Mouse (Mus musculus) liver, embryonic 14.5 days (tissue): ENCODE data around the gene Zrsr1. TPM values are rescaled to one million over a fixed set of nuclear protein-coding genes. Genes with fewer than 3 reads are reported as not detected.

Source experiments
- ATAC-seq: fragments of 200-750 bp; cut with Nextera tagmentation; 2 replicates; pipeline ENCODE4 v1.8.0; 2017; ENCODE audit warnings: moderate number of reproducible peaks, mild to moderate bottlenecking, moderate library complexity; ENCODE audit not compliant: insufficient read depth
- DNase-seq, 3 experiments: peaks; one replicate each; pipeline ENCODE4 v3.0.0-alpha.2; 2012 to 2013; ENCODE audit warnings: low read depth in 3 of 3, low spot score in 3 of 3
- H3K27ac ChIP-seq: fragments of 300-500 bp; sonication (generic); 2 replicates; pipeline ENCODE4 v1.5.1; 2014; ENCODE audit warnings: moderate library complexity, mild to moderate bottlenecking, control low read depth, inconsistent platforms
- H3K27me3 ChIP-seq: fragments of 300-500 bp; sonication (generic); 2 replicates; pipeline ENCODE4 v1.6.1; 2014; ENCODE audit warnings: mild to moderate bottlenecking, low read length, moderate library complexity; ENCODE audit not compliant: control insufficient read depth, insufficient read depth
- H3K36me3 ChIP-seq: fragments of 300-500 bp; sonication (generic); replicated peaks from 2 replicates; pipeline ENCODE4 v1.6.1; 2014; ENCODE audit warnings: low read depth; ENCODE audit not compliant: control insufficient read depth, insufficient read depth
- H3K4me1 ChIP-seq, 2 experiments: fragments of 200-500 bp in 1 of 2; fragments of 300-500 bp in 1 of 2; sonication (generic) in 1 of 2; replicated peaks; 2 replicates each; pipeline ENCODE4 v1.6.1; 2012 to 2014; ENCODE audit warnings: antibody characterized with exemption in 1 of 2, inconsistent platforms in 1 of 2, low read length in 1 of 2; ENCODE audit not compliant: control insufficient read depth in 2 of 2, insufficient read depth in 2 of 2
- H3K4me2 ChIP-seq: fragments of 300-500 bp; sonication (generic); 2 replicates; pipeline ENCODE4 v1.6.1; 2014; ENCODE audit warnings: low read depth, mild to moderate bottlenecking, control low read depth, moderate library complexity
- H3K4me3 ChIP-seq, 2 experiments: fragments of 200-500 bp in 1 of 2; fragments of 300-500 bp in 1 of 2; sonication (generic) in 1 of 2; 2 replicates each; pipeline ENCODE4 v1.5.1; 2012 to 2014; ENCODE audit warnings: low read depth in 2 of 2, low read length in 2 of 2, mild to moderate bottlenecking in 2 of 2, control low read depth in 1 of 2, inconsistent platforms in 1 of 2, moderate library complexity in 1 of 2; ENCODE audit not compliant: insufficient read depth in 1 of 2
- H3K9ac ChIP-seq: fragments of 300-500 bp; sonication (generic); replicated peaks from 2 replicates; pipeline ENCODE4 v1.6.1; 2014; ENCODE audit warnings: mild to moderate bottlenecking, control low read depth, moderate library complexity
- H3K9me3 ChIP-seq: fragments of 300-500 bp; sonication (generic); 2 replicates; pipeline ENCODE4 v1.6.1; 2016; ENCODE audit warnings: low read length, mixed read lengths; ENCODE audit not compliant: control insufficient read depth
- CTCF ChIP-seq: IDR thresholded peaks from 2 replicates; pipeline ENCODE4 v1.5.1; 2016; ENCODE audit warnings: antibody characterized with exemption, low read depth, control low read depth
- EP300 ChIP-seq: IDR thresholded peaks from 2 replicates; pipeline ENCODE4 v1.6.1; 2016; ENCODE audit warnings: antibody characterized with exemption, low read depth
- WGBS: fragments of 180-500 bp; shearing (Covaris S2); extraction: QIAGEN DNeasy Blood & Tissue Kit; methylation state at CpG from one replicate; pipeline ENCODE4 v1.1.7; 2014; ENCODE audit not compliant: insufficient replicate concordance; 5-methylcytosine and 5-hydroxymethylcytosine counted together
- polyA plus RNA-seq, 2 experiments: library from polyadenylated mRNA; depleted of rRNA in 1 of 2; stranded (reverse) in 1 of 2; unstranded in 1 of 2; fragments of >200 nt; fragmentation: Nextera tagmentation in 1 of 2; extraction: Ambion mirVana in 1 of 2; gene quantifications; 2 replicates each; pipeline versions ENCODE4 v1.2.1 to v1.2.3; 2012 to 2014

Zrsr1 gene
- polyA plus RNA-seq, 2 experiments, result 1.8 to 12.6 TPM

DNA sequence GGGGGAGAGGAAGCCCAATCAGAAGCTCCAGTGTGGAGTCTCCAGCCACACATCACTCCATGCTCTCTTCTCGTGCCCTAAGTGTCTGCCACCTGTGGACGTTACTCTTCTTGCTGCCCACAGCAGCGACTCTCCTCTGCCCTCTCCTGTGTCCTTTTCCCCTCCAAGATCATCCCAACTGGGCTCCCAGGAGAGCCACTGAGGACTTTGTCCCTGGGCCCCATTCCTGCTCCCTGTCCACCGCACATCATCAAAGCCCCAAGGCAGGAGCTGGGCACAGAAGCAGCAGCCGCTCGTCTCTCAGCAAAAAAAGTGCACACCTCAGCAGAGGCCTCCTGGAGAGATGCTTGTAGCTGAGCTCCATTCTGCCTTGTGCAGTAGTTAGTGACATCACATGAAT lies 43.2 kb downstream of the Zrsr1 start:
- ATAC-seq, result no peak
- no peaks in the 10 kb centered on the region for H3K4me1 ChIP-seq
- TF ChIP-seq CTCF (no peak), EP300 (no peak)
- no peak for DNase-seq
- H3K4me3 ChIP-seq, result no peak overlapping the region
- 75% methylated on average over 6 of the region's 6 CpGs for WGBS
- no peaks in the 10 kb centered on the region for H3K27me3 ChIP-seq
- H3K27ac ChIP-seq, result no peak overlapping the region
- H3K36me3 ChIP-seq, result no peaks in the 10 kb centered on the region
- no peak overlapping the region for H3K9ac ChIP-seq
- no peaks in the 10 kb centered on the region for H3K9me3 ChIP-seq
- no peak overlapping the region for H3K4me2 ChIP-seq

- ATAC-seq (no peak), DNase-seq (no peak)
- Histone ChIP-seq H3K27me3 (no peaks in the 10 kb centered on the region), H3K4me3 (no peak overlapping the region), H3K4me2 (no peak overlapping the region), H3K4me1 (no peaks in the 10 kb centered on the region), H3K9me3 (no peaks in the 10 kb centered on the region), H3K27ac (no peak overlapping the region), H3K9ac (no peak overlapping the region), H3K36me3 (no peaks in the 10 kb centered on the region)
- no peak for TF ChIP-seq EP300
- TF ChIP-seq CTCF, result no peak
- 54% methylated on average over 4 of the region's 4 CpGs for WGBS
Observed at GRCm38 (mm10) chr11:23017943-23018342, 46.1 kb downstream of the Zrsr1 start.

- Histone ChIP-seq H3K9ac (no peak overlapping the region), H3K27me3 (no peaks in the 10 kb centered on the region), H3K4me1 (no peaks in the 10 kb centered on the region), H3K27ac (no peak overlapping the region), H3K4me3 (no peak overlapping the region), H3K4me2 (no peak overlapping the region), H3K9me3 (no peaks in the 10 kb centered on the region), H3K36me3 (no peaks in the 10 kb centered on the region)
- TF ChIP-seq CTCF (no peak), EP300 (no peak)
- ATAC-seq (no peak), DNase-seq (no peak)
- 70% methylated on average over 24 of the region's 24 CpGs for WGBS
Observed at GRCm38 (mm10) chr11:23020116-23020770, 48.4 kb downstream of the Zrsr1 start.

- DNase-seq, result no peak
- Histone ChIP-seq H3K9ac (no peak overlapping the region), H3K27me3 (no peaks in the 10 kb centered on the region), H3K4me3 (no peak overlapping the region), H3K4me2 (no peak overlapping the region), H3K4me1 (no peaks in the 10 kb centered on the region), H3K27ac (no peak overlapping the region), H3K9me3 (no peaks in the 10 kb centered on the region), H3K36me3 (no peaks in the 10 kb centered on the region)
- no peak for ATAC-seq
- WGBS, result 82% methylated on average over 14 of the region's 14 CpGs
- TF ChIP-seq CTCF (no peak), EP300 (no peak)
Observed at GRCm38 (mm10) chr11:23020841-23021240, 49.0 kb downstream of the Zrsr1 start.

DNA sequence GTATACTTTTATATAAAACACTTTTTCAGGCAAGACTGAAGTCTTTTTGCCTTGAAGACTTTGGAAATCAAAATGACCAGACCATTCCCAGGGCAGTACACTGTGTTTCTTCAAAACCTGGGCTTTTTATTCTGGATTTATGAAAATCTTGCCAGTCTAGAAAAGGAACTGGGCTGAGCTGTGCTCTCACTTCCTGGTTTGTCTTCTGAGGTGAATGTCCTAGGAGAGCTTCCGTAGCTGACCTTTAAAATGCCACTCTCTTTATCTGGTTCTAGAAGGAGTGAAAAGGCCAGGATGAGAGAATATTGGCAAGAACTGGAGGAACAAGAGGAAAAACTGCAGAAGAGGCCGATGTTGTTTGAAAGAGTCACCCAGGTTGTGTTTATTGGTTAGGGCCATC lies 51.4 kb downstream of the Zrsr1 start:
- H3K9me3 ChIP-seq, result no peaks in the 10 kb centered on the region
- no peaks in the 10 kb centered on the region for H3K36me3 ChIP-seq
- TF ChIP-seq CTCF (no peak), EP300 (no peak)
- H3K9ac ChIP-seq, result no peak overlapping the region
- no peak overlapping the region for H3K27ac ChIP-seq
- 74% methylated on average over 2 of the region's 2 CpGs for WGBS
- H3K4me1 ChIP-seq, result no peaks in the 10 kb centered on the region
- DNase-seq (no peak), ATAC-seq (no peak)
- H3K4me2 ChIP-seq, result no peak overlapping the region
- H3K27me3 ChIP-seq, result no peaks in the 10 kb centered on the region
- no peak overlapping the region for H3K4me3 ChIP-seq
